Mouse (Mus musculus): ENCODE data around the gene Grn. TPM values are rescaled to one million over a fixed set of nuclear protein-coding genes. Genes with fewer than 3 reads are reported as not detected.

The Grn gene
- polyA plus RNA-seq, 2 experiments = 118 to 120 TPM

DNA sequence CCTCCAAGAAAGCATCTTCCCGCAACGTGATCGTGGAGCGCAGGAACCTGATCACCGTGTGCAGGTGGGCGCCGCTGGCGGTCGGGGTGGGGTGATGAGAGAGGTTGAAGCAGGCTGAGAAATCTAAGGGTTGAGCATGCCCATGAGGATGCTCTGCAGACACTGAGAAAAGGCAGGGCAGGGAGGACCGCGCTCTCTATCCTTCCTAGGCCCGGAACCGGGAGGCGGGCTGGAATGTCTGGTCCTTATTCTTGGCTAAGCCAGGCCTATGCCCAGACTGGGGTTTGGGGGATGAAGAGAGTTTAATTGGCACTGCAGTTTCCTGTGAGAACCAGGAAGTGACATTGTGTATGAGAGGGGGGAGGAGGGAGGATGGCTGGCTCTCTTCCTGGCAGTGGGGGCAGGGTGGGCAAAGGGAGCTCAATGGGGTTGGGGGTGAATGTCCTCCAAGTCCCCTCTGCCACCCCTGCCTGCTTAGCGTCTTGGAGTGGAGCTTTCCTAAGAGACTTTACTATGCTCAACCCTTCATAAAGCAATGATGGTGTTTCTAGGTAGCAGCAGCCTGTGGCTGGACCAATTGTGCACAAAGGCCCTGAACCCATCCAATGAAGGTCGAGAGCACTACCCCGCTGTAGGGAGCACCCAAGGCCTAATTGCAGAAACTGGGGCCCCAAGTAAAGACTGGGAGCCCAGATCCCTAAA lies 36.2 kb upstream of the Grn start:
- Histone ChIP-seq H3K9me3 (ENCODE audit: control insufficient read depth, low read length) (no peaks in the 10 kb centered on the region), H3K9ac (ENCODE audit: low read depth, low read length, severe bottlenecking) (no peak overlapping the region), H3K4me1 (ENCODE audit: control insufficient read depth, insufficient read depth, low read length) (peaks cover 7% of the 10 kb centered on the region), H3K4me2 (replicated peaks; ENCODE audit: low read depth, low read length, severe bottlenecking) (peak overlapping the region; percentile 94), H3K36me3 (ENCODE audit: control insufficient read depth, insufficient read depth, low read length) (no peaks in the 10 kb centered on the region), H3K4me3 (replicated peaks; ENCODE audit: low read length) (peak overlapping the region; percentile 35), H3K27me3 (ENCODE audit: control insufficient read depth, insufficient read depth, low read length) (peaks cover 11% of the 10 kb centered on the region; the same call in 1 of the 2 replicates), H3K27ac (replicated peaks; ENCODE audit: low read depth, low read length) (no peak overlapping the region)
- 8% methylated on average over 17 of the region's 17 CpGs for whole genome bisulfite sequencing
- TF ChIP-seq POLR2A (IDR thresholded peaks at IDR 0.05; ENCODE audit: borderline replicate concordance, extremely low read depth, insufficient read depth, insufficient read length) = no peak
- ATAC-seq (ENCODE audit: low FRiP score, low read depth) = no peak
- DNase-seq (ENCODE audit: low spot score) = no peak

- no peak for TF ChIP-seq POLR2A (IDR thresholded peaks at IDR 0.05; ENCODE audit: borderline replicate concordance, extremely low read depth, insufficient read depth, insufficient read length)
- Histone ChIP-seq H3K27me3 (ENCODE audit: control insufficient read depth, insufficient read depth, low read length) (peaks cover 18% of the 10 kb centered on the region), H3K4me1 (ENCODE audit: control insufficient read depth, insufficient read depth, low read length) (peaks cover 9% of the 10 kb centered on the region), H3K9ac (ENCODE audit: low read depth, low read length, severe bottlenecking) (no peak overlapping the region), H3K36me3 (ENCODE audit: control insufficient read depth, insufficient read depth, low read length) (no peaks in the 10 kb centered on the region), H3K4me2 (replicated peaks; ENCODE audit: low read depth, low read length, severe bottlenecking) (no peak overlapping the region), H3K27ac (replicated peaks; ENCODE audit: low read depth, low read length) (no peak overlapping the region), H3K4me3 (replicated peaks; ENCODE audit: low read length) (no peak overlapping the region), H3K9me3 (ENCODE audit: control insufficient read depth, low read length) (no peaks in the 10 kb centered on the region)
- WGBS = 77% methylated on average over 9 of the region's 9 CpGs
- no peak for ATAC-seq (ENCODE audit: low FRiP score, low read depth)
- DNase-seq (ENCODE audit: low spot score) = no peak
These were observed 35.5 kb upstream of the Grn start for GRCm38 (mm10) chr11:102394421-102395124.

DNA sequence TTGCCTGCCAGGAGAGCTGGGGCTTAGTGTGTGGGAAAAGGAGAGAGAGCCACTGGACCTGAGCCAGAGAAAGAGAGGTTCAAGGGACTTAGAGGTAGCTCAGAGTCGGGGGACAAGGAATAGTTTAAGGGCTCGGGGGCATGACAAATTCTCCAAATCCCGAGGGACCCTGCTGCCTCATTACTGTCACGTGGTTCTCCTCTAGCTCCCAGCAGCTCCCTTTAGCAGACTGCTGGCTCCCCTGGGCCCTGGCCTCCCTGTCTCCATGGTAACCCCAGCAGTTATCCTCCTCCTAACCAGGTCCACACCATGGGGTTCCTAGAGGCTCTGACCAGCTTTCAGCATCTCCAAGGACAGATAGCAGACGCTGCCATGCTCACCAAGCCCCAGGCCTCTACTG lies 34.9 kb upstream of the Grn start:
- Histone ChIP-seq H3K36me3 (ENCODE audit: control insufficient read depth, insufficient read depth, low read length) (no peaks in the 10 kb centered on the region), H3K4me1 (ENCODE audit: control insufficient read depth, insufficient read depth, low read length) (peaks cover 12% of the 10 kb centered on the region), H3K9ac (ENCODE audit: low read depth, low read length, severe bottlenecking) (no peak overlapping the region), H3K27ac (replicated peaks; ENCODE audit: low read depth, low read length) (no peak overlapping the region), H3K9me3 (ENCODE audit: control insufficient read depth, low read length) (no peaks in the 10 kb centered on the region), H3K4me2 (replicated peaks; ENCODE audit: low read depth, low read length, severe bottlenecking) (no peak overlapping the region), H3K4me3 (replicated peaks; ENCODE audit: low read length) (no peak overlapping the region), H3K27me3 (ENCODE audit: control insufficient read depth, insufficient read depth, low read length) (peaks cover 25% of the 10 kb centered on the region)
- 14% methylated on average over 5 of the region's 5 CpGs for WGBS
- DNase-seq (ENCODE audit: low spot score) (no peak), ATAC-seq (ENCODE audit: low FRiP score, low read depth) (no peak)
- TF ChIP-seq POLR2A (IDR thresholded peaks at IDR 0.05; ENCODE audit: borderline replicate concordance, extremely low read depth, insufficient read depth, insufficient read length) = no peak

DNA sequence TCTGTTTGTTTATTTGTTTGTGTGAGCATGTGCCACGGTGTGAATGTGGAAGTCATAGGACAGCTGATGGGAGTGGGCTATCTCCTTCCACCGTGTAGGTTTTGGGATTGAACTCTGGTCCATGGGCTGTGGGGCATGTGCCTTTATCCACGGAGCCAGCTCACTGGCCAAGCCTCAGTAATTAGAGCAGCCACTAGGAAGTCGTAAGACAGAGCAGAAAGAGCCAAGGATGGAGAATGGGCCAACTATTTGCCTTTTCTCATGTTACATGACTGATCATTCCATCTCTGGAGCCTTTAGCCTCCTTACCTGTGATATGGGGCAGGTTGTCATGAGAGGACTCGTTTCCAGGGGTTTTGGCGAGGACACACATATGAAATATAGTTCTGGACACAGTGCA lies 33.9 kb upstream of the Grn start:
- no peaks in the 10 kb centered on the region for H3K9me3 ChIP-seq (ENCODE audit: control insufficient read depth, low read length)
- no peak for ATAC-seq (ENCODE audit: low FRiP score, low read depth)
- no peak overlapping the region for H3K27ac ChIP-seq (replicated peaks; ENCODE audit: low read depth, low read length)
- 57% methylated on average over 6 of the region's 6 CpGs for WGBS
- H3K4me2 ChIP-seq (replicated peaks; ENCODE audit: low read depth, low read length, severe bottlenecking) = no peak overlapping the region
- H3K36me3 ChIP-seq (ENCODE audit: control insufficient read depth, insufficient read depth, low read length) = no peaks in the 10 kb centered on the region
- H3K27me3 ChIP-seq (ENCODE audit: control insufficient read depth, insufficient read depth, low read length) = peaks cover 34% of the 10 kb centered on the region
- no peak overlapping the region for H3K4me3 ChIP-seq (replicated peaks; ENCODE audit: low read length)
- TF ChIP-seq POLR2A (IDR thresholded peaks at IDR 0.05; ENCODE audit: borderline replicate concordance, extremely low read depth, insufficient read depth, insufficient read length) = no peak
- H3K9ac ChIP-seq (ENCODE audit: low read depth, low read length, severe bottlenecking) = no peak overlapping the region
- H3K4me1 ChIP-seq (ENCODE audit: control insufficient read depth, insufficient read depth, low read length) = peaks cover 12% of the 10 kb centered on the region
- no peak for DNase-seq (ENCODE audit: low spot score)

- WGBS = 78% methylated on average over 7 of the region's 7 CpGs
- TF ChIP-seq POLR2A (IDR thresholded peaks at IDR 0.05; ENCODE audit: borderline replicate concordance, extremely low read depth, insufficient read depth, insufficient read length) = no peak
- Histone ChIP-seq H3K4me2 (replicated peaks; ENCODE audit: low read depth, low read length, severe bottlenecking) (no peak overlapping the region), H3K9me3 (ENCODE audit: control insufficient read depth, low read length) (no peaks in the 10 kb centered on the region), H3K27me3 (ENCODE audit: control insufficient read depth, insufficient read depth, low read length) (peaks cover 37% of the 10 kb centered on the region), H3K9ac (ENCODE audit: low read depth, low read length, severe bottlenecking) (no peak overlapping the region), H3K4me1 (ENCODE audit: control insufficient read depth, insufficient read depth, low read length) (peaks cover 12% of the 10 kb centered on the region), H3K4me3 (replicated peaks; ENCODE audit: low read length) (no peak overlapping the region), H3K36me3 (ENCODE audit: control insufficient read depth, insufficient read depth, low read length) (no peaks in the 10 kb centered on the region; the same call in 1 of the 2 replicates), H3K27ac (replicated peaks; ENCODE audit: low read depth, low read length) (no peak overlapping the region)
- DNase-seq (ENCODE audit: low spot score) (no peak), ATAC-seq (ENCODE audit: low FRiP score, low read depth) (no peak)
These were observed 33.4 kb upstream of the Grn start for GRCm38 (mm10) chr11:102396671-102397141.
